Mouse (Mus musculus): ENCODE results near the gene Fam214a.

Gene Fam214a

GRCm38 (mm10) chr9:74952756-74953247, at the start of gene Fam214a:
Fam214a (plus strand) TSS chr9:74952884.
- peak; percentile 97 for DNase-seq (ENCODE audit: low spot score in 2 of 2)

DNA sequence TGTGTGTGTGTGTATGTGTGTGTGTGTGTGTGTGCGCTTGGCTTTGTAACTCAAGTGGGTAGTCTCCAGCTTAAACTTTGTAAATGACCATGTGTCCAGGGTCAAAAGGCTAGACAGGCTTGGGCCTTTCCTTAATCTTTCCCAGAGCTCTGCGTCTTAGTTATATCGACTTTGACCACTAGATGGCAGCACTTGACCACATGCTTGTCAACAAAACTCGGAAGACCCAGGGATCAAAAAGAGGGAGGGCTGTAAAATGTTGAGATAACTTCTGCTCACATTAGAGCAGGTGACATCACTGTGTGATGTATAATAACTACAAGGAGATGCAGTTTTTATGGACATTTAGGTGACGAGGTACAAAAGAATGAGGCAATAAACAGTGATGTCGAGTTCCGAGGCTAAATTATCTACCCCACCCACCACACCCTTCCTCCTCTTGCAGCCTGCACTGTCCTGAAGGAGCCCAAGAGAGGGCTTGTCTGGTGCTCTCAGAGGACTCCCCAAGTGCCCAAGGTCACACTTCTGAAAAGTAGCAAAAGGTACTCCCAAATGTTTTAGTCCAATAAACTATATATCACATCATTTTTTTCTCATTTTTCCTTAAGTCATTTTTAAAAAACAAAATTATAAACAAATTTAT, 47.7 kb upstream of the Fam214a start:
- peak; percentile 74 to 82 for DNase-seq (ENCODE audit: low spot score in 2 of 2)

DNA sequence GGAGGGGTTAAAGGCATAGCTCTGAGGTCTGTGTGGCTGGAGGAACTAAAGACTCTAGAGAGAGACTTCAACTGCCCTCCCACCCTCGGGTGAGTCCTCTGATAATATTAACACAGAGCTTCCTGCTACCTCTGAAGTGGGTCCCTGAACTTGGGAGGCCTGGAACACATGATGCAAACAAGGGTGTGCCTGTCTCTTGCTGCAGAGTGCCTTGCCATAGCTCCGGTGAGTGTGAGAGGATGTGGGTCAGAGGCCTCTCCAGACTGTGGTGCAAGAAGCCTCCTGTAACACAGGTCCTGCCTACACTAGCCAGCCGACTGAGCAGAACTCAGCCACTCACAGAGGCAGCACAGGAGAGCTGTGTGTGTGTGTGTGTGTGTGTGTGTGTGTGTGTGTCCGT, 45.7 kb upstream of the Fam214a start:
- DNase-seq (ENCODE audit: low spot score in 2 of 2), result no peak

- no peak for DNase-seq (ENCODE audit: low spot score in 2 of 2)
These were observed 43.4 kb upstream of the Fam214a start for GRCm38 (mm10) chr9:74909245-74909644.

GRCm38 (mm10) chr9:74910226-74910759, 42.4 kb upstream of the Fam214a start:
- DNase-seq (ENCODE audit: low spot score in 2 of 2), result no peak

DNA sequence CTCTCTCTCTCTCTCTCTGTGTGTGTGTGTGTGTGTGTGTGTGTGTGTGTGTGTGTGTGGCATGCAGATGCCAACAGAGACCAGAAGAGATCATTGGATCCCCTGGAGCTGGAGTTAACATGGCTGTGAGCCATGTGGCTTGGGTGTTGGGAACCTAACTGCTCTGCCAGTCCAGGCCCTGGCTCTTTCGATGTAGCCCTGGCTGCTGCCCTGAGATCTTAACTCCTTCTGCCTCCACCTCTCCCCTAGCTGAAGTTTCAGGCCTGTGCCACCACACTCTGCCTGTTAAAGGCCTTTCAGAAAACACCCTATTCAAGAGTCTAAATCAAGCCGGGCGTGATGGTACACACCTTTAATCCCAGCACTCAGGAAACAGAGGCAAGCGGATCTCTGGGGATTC, 41.3 kb upstream of the Fam214a start:
- DNase-seq (ENCODE audit: low spot score in 2 of 2), result no peak

DNA sequence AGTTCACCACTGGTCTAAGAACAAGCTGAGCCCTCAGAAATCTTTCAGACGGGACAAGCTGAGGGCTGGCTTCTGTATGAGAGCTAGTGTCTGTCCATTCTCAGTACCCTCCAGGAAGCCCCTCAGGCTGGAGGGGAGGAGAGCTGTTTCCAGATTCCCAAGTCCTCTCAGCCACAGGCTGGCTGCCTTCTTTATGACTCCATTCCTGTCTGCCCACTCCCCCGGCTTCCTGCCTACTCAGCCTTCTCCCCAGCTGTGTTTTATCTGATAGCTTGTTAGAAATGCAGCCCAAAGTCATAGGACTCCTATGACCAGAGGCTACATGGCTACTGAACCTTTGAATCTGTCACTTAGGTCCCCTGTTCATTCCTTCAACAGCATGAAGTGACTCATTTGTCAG, 40.8 kb upstream of the Fam214a start:
- DNase-seq (ENCODE audit: low spot score in 2 of 2), result no peak

DNA sequence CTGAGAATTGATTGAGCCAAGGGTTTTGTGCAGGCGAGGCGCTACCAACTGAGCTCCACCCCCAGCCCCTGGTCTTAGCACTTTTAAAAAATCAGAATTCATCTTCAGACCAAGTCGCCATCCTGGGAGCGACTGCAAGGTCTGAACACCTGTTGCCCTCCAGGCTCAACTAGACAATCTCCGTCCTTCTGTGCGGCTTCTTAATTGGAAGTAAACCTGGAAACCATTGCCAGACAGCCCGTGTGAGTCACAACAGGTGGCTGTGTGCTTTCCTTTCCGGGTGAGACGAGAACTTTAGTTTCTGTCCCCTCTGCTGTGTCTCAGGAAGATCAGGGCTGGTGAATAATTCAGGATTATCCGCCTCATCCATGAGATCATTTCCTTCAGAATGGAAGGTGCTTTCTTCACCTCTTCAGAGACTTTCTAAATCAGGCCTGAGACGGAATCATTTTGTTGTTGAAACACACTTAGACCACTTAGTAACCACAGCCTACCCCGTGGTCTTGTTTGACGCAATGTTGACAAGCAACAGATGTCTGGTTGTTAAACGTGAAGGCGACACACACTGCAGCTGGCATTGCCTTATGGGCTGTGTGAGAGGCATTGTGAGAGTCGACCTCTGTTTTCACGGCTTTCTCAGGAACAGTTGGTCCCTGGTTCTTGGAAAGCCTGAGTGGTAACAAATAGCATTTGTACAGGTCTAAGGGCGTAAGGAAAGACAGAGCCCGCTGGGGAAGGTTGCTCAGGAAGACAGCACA, 39.9 kb upstream of the Fam214a start:
- DNase-seq (ENCODE audit: low spot score in 2 of 2), result no peak

- DNase-seq (ENCODE audit: low spot score in 2 of 2), result no peak
These were observed 37.1 kb upstream of the Fam214a start for GRCm38 (mm10) chr9:74915611-74916010.

- DNase-seq (ENCODE audit: low spot score in 2 of 2), result no peak
These were observed 32.2 kb upstream of the Fam214a start for GRCm38 (mm10) chr9:74920450-74920849.

DNA sequence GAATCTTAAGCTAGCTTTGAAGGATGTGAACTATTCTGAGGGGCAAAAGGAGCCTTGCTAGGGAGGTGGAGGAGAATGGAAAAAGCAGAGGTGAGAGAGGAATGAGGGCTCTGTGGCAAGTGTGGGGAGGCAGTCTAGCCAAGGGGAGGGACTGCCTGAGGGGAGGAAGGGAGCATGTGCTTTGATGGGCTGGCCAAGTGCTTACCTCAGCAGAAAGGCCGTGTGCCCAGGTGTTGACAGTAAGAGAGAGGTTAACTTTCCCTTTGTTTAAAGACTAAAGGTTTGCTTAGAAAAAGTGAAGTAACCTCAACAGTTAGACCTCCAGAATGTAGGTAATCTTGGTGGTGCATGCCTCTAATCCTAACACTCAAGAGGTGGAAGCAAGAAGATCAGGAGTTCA, 31.3 kb upstream of the Fam214a start:
- no peak for DNase-seq (ENCODE audit: low spot score in 2 of 2)

GRCm38 (mm10) chr9:74922884-74923283, 29.8 kb upstream of the Fam214a start:
- no peak for DNase-seq (ENCODE audit: low spot score in 2 of 2)

DNA sequence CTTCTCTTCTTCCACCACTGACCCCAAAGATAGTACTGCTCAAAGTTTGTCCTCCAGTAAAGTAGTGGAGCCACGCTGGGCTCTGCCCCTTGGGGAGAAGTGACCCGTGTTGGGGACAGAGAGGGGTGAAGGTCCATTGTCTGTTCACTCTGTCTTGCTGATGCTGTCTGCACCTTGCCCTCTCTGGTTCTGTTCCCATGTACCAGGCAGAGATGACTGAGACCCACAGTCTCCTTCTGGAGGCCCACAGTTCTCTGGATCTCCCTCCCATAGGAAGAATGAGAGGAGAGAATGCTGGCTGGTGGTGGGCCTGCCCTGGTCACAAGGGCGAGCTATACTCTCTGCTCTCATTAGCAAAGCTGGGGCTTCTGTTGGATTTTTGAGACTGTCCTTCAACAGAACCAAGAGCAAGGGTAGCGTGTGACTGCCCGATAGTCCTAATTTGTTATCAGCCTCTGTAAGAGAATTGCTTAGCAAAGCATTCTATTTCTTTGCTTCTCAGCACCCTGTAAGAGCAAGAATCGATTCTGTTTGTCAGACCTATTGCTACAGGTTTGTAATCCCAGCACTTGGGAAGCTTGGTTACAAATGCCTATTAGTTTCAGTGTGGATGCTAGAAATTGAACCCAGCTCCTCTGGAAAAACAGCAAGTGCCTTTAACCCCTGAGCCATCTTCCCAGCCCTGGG, 29.2 kb upstream of the Fam214a start:
- DNase-seq (ENCODE audit: low spot score in 2 of 2), result no peak

- DNase-seq (ENCODE audit: low spot score in 2 of 2), result no peak
These were observed 27.4 kb upstream of the Fam214a start for GRCm38 (mm10) chr9:74925220-74925769.

GRCm38 (mm10) chr9:74929981-74930423, 22.7 kb upstream of the Fam214a start:
- DNase-seq (ENCODE audit: low spot score in 2 of 2), result no peak

DNA sequence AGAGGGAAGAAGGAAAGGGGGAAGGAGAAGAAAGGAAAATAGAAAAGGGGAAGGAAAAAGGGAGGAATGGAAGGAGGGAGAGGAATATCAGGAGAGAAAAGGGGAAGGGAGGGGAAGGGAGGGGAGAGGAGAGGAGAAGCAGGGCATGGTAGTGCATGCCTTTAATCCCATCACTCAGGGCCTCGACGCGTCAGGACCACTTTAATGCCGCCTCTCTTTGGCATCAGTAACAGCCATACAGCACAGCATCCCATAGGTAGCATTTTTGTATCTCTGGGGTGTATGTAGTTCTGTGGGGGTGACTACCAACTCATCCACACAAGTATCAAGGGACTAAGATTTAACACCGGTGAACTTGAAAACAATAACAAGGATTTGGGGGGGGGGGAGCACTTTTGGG, 22.0 kb upstream of the Fam214a start:
- DNase-seq (ENCODE audit: low spot score in 2 of 2), result no peak

- no peak for DNase-seq (ENCODE audit: low spot score in 2 of 2)
These were observed 17.4 kb upstream of the Fam214a start for GRCm38 (mm10) chr9:74935289-74935688.

GRCm38 (mm10) chr9:74937761-74938160, 14.9 kb upstream of the Fam214a start:
- no peak for DNase-seq (ENCODE audit: low spot score in 2 of 2)

- DNase-seq (ENCODE audit: low spot score in 2 of 2), result no peak
These were observed 13.8 kb upstream of the Fam214a start for GRCm38 (mm10) chr9:74938670-74939534.

DNA sequence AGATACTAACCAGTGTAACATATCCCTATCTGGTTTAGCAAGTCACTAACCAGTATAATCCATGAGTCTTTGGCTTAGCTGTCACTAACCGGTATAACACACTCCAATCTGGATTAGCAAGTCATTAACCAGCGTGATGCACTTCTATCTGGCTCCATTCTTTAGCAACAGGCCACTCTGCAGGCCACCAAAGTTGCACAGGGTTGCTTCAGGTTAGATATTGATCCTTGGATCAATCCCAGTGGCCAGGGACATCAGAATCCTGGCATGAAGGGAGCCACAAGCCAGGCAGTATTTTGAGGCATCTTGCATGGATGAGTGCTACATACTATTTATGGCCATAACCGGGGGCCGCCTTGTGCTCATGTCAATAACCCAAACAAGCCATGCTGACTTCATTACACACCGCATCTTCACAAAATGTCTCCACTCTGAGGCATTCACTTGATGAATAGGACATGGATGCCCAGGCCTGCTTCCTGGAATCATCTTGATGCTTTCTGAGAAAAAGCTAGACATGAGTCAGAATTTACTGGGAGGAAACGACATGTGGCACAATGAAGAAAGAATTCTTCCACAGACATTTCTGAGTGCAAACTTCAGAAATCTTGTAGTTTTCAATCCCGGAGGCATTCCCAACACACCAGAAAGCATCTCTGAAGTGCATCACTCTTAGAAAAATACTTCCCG, 5.8 kb upstream of the Fam214a start:
- no peak for DNase-seq (ENCODE audit: low spot score in 2 of 2)

Measured in right cerebral cortex, adult 2 months (tissue).